Mouse (Mus musculus): Measurements from ENCODE around the gene Gm10563. TPM values are rescaled to one million over a fixed set of nuclear protein-coding genes. Genes with fewer than 3 reads are reported as not detected.

The Gm10563 gene
- total and polyA plus RNA-seq, 3 experiments, result not detected

GRCm38 (mm10) chr4:155568170-155568569, 77.0 kb downstream of the Gm10563 start:
- H3K79me2 ChIP-seq (replicated peaks; ENCODE audit: control insufficient read depth, insufficient read depth, low read length), result peaks cover 8% of the 10 kb centered on the region
- intact Hi-C loops (cut with DNase I), result loop anchor here (1.0 kb wide), 1 partner anchor 87 kb away; no protein-coding TSS in a partner anchor
- H3K27me3 ChIP-seq (ENCODE audit: control insufficient read depth, insufficient read depth, low read length), result no peaks in the 10 kb centered on the region
- peaks cover 3% of the 10 kb centered on the region for H3K36me3 ChIP-seq (ENCODE audit: control insufficient read depth, insufficient read depth, low read length)
- 27% methylated on average over 2 of the region's 2 CpGs for WGBS
- no peak for TF ChIP-seq EP300 (IDR thresholded peaks at IDR 0.05; ENCODE audit: insufficient read depth, low read depth, low read length)
- peak; percentile 90 for TF ChIP-seq CTCF (IDR thresholded peaks at IDR 0.05)
- H3K27ac ChIP-seq, result no peak overlapping the region
- peaks cover 19% of the 10 kb centered on the region for H3K4me1 ChIP-seq (ENCODE audit: control insufficient read depth, insufficient read depth, low read length)
- H3K9ac ChIP-seq (ENCODE audit: low read depth, low read length), result no peak overlapping the region
- no peak overlapping the region for H3K4me3 ChIP-seq
- no peak for DNase-seq

- peaks cover 5% of the 10 kb centered on the region; the same call in 1 of the 2 replicates for H3K79me2 ChIP-seq (replicated peaks; ENCODE audit: control insufficient read depth, insufficient read depth, low read length)
- no peak overlapping the region for H3K27ac ChIP-seq
- no peak overlapping the region for H3K9ac ChIP-seq (ENCODE audit: low read depth, low read length)
- WGBS, result 52% methylated on average over 8 of the region's 8 CpGs
- TF ChIP-seq EP300 (IDR thresholded peaks at IDR 0.05; ENCODE audit: insufficient read depth, low read depth, low read length) (no peak), POLR2A (IDR thresholded peaks at IDR 0.05; ENCODE audit: insufficient read depth, low read depth, low read length) (no peak), CTCF (IDR thresholded peaks at IDR 0.05) (no peak)
- intact Hi-C loops (cut with DNase I), result no loop called here
- H3K4me1 ChIP-seq (ENCODE audit: control insufficient read depth, insufficient read depth, low read length), result peaks cover 23% of the 10 kb centered on the region
- DNase-seq, result no peak
- no peaks in the 10 kb centered on the region for H3K27me3 ChIP-seq (ENCODE audit: control insufficient read depth, insufficient read depth, low read length)
- H3K4me3 ChIP-seq, result no peak overlapping the region
- H3K36me3 ChIP-seq (ENCODE audit: control insufficient read depth, insufficient read depth, low read length), result peaks cover 5% of the 10 kb centered on the region
Observed at GRCm38 (mm10) chr4:155566555-155566954, 78.7 kb downstream of the Gm10563 start.

Other genes starting within 250 kb of the Gm10563 start
- gene Gabrd, start 247.3 kb downstream of the Gm10563 start, total RNA-seq (2021), result not detected
- gene Gabrd, start 247.3 kb downstream of the Gm10563 start, polyA plus RNA-seq (2012; rRNA removed), result 0.06 and 0.32 TPM in 2 replicates
- under 1 TPM; 0.26 to 0.32 TPM for gene Cfap74, start 236.2 kb downstream of the Gm10563 start, total RNA-seq (2021)
- 0.67 and 0.78 TPM in 2 replicates for gene Cfap74, start 236.2 kb downstream of the Gm10563 start, polyA plus RNA-seq (2012; rRNA removed)
- 10 to 100 TPM in 1 of 2 experiments, 1 to 10 TPM in 1; 7.0 to 11.2 TPM for gene Tmem52, start 176.3 kb downstream of the Gm10563 start, total RNA-seq (2021)
- gene Tmem52, start 176.3 kb downstream of the Gm10563 start, polyA plus RNA-seq (2012; rRNA removed), result 2.1 and 4.8 TPM in 2 replicates
- gene Gnb1, start 154.0 kb downstream of the Gm10563 start, total RNA-seq (2021), result 100 to 1,000 TPM; 147 to 151 TPM
- gene Gnb1, start 154.0 kb downstream of the Gm10563 start, polyA plus RNA-seq (2012; rRNA removed), result 257 and 332 TPM in 2 replicates
- 10 to 100 TPM; 28.4 to 33.2 TPM for gene Nadk, start 83.0 kb downstream of the Gm10563 start, total RNA-seq (2021)
- 42.0 and 49.5 TPM in 2 replicates for gene Nadk, start 83.0 kb downstream of the Gm10563 start, polyA plus RNA-seq (2012; rRNA removed)
- 1 to 10 TPM; 6.3 to 8.2 TPM for gene Slc35e2, start 44.0 kb downstream of the Gm10563 start, total RNA-seq (2021)
- 4.1 and 7.2 TPM in 2 replicates for gene Slc35e2, start 44.0 kb downstream of the Gm10563 start, polyA plus RNA-seq (2012; rRNA removed)
- 10 to 100 TPM; 29.3 to 30.2 TPM for gene Cdk11b, start 20.6 kb downstream of the Gm10563 start, total RNA-seq (2021)
- 17.4 and 20.5 TPM in 2 replicates for gene Cdk11b, start 20.6 kb downstream of the Gm10563 start, polyA plus RNA-seq (2012; rRNA removed)
- gene Mmp23, start 8.0 kb upstream of the Gm10563 start, total RNA-seq (2021), result 1 to 10 TPM; 7.3 to 7.5 TPM
- 20.7 and 27.0 TPM in 2 replicates for gene Mmp23, start 8.0 kb upstream of the Gm10563 start, polyA plus RNA-seq (2012; rRNA removed)
- 10 to 100 TPM; 24.9 to 25.7 TPM for gene Mib2, start 23.8 kb upstream of the Gm10563 start, total RNA-seq (2021)
- gene Mib2, start 23.8 kb upstream of the Gm10563 start, polyA plus RNA-seq (2012; rRNA removed), result 35.8 and 38.2 TPM in 2 replicates
- gene Fndc10, start 48.9 kb upstream of the Gm10563 start, total RNA-seq (2021), result 1 to 10 TPM; 1.2 to 1.5 TPM
- gene Fndc10, start 48.9 kb upstream of the Gm10563 start, polyA plus RNA-seq (2012; rRNA removed), result 3.5 and 3.9 TPM in 2 replicates
- 10 to 100 TPM; 43.6 to 51.6 TPM for gene Ssu72, start 59.4 kb upstream of the Gm10563 start, total RNA-seq (2021)
- gene Ssu72, start 59.4 kb upstream of the Gm10563 start, polyA plus RNA-seq (2012; rRNA removed), result 51.7 and 60.9 TPM in 2 replicates
- gene Tmem240, start 89.4 kb upstream of the Gm10563 start, total RNA-seq (2021), result under 1 TPM; 0.26 to 0.32 TPM
- 0.33 and 0.59 TPM in 2 replicates for gene Tmem240, start 89.4 kb upstream of the Gm10563 start, polyA plus RNA-seq (2012; rRNA removed)
- 10 to 100 TPM; 42.3 to 47.7 TPM for gene Atad3a, start 115.7 kb upstream of the Gm10563 start, total RNA-seq (2021)
- gene Atad3a, start 115.7 kb upstream of the Gm10563 start, polyA plus RNA-seq (2012; rRNA removed), result 83.7 and 85.4 TPM in 2 replicates
- 1 to 10 TPM; 6.4 to 9.8 TPM for gene Vwa1, start 129.3 kb upstream of the Gm10563 start, total RNA-seq (2021)
- 14.4 and 21.7 TPM in 2 replicates for gene Vwa1, start 129.3 kb upstream of the Gm10563 start, polyA plus RNA-seq (2012; rRNA removed)
- gene Tmem88b, start 140.5 kb upstream of the Gm10563 start, total RNA-seq (2021), result 1 to 10 TPM in 1 of 2 experiments, under 1 TPM in 1; 0.84 to 1.1 TPM
- gene Tmem88b, start 140.5 kb upstream of the Gm10563 start, polyA plus RNA-seq (2012; rRNA removed), result 0.96 and 2.0 TPM in 2 replicates
- gene Ankrd65, start 145.0 kb upstream of the Gm10563 start, total RNA-seq (2021), result not detected
- 0.41 TPM in 1 of 2 replicates, not detected in the other for gene Ankrd65, start 145.0 kb upstream of the Gm10563 start, polyA plus RNA-seq (2012; rRNA removed)
- gene Mrpl20, start 157.5 kb upstream of the Gm10563 start, total RNA-seq (2021), result 10 to 100 TPM; 69.9 to 77.9 TPM
- 49.6 and 50.7 TPM in 2 replicates for gene Mrpl20, start 157.5 kb upstream of the Gm10563 start, polyA plus RNA-seq (2012; rRNA removed)
- gene Ccnl2, start 167.1 kb upstream of the Gm10563 start, total RNA-seq (2021), result 10 to 100 TPM; 26.6 to 27.4 TPM
- 46.0 and 69.4 TPM in 2 replicates for gene Ccnl2, start 167.1 kb upstream of the Gm10563 start, polyA plus RNA-seq (2012; rRNA removed)
- 100 to 1,000 TPM in 1 of 2 experiments, 10 to 100 TPM in 1; 99.2 to 117 TPM for gene Aurkaip1, start 185.9 kb upstream of the Gm10563 start, total RNA-seq (2021)
- gene Aurkaip1, start 185.9 kb upstream of the Gm10563 start, polyA plus RNA-seq (2012; rRNA removed), result 106 and 125 TPM in 2 replicates
- 10 to 100 TPM; 26.7 to 31.9 TPM for gene Mxra8, start 194.3 kb upstream of the Gm10563 start, total RNA-seq (2021)
- gene Mxra8, start 194.3 kb upstream of the Gm10563 start, polyA plus RNA-seq (2012; rRNA removed), result 84.7 and 118 TPM in 2 replicates
- gene Dvl1, start 202.0 kb upstream of the Gm10563 start, total RNA-seq (2021), result 10 to 100 TPM; 46.3 to 47.3 TPM
- 62.7 and 64.7 TPM in 2 replicates for gene Dvl1, start 202.0 kb upstream of the Gm10563 start, polyA plus RNA-seq (2012; rRNA removed)
- under 1 TPM; 0.13 to 0.16 TPM for gene Tas1r3, start 218.0 kb upstream of the Gm10563 start, total RNA-seq (2021)
- 0.32 and 0.35 TPM in 2 replicates for gene Tas1r3, start 218.0 kb upstream of the Gm10563 start, polyA plus RNA-seq (2012; rRNA removed)
- 1 to 10 TPM; 5.1 to 6.9 TPM for gene Cptp, start 224.0 kb upstream of the Gm10563 start, total RNA-seq (2021)
- 8.9 and 12.4 TPM in 2 replicates for gene Cptp, start 224.0 kb upstream of the Gm10563 start, polyA plus RNA-seq (2012; rRNA removed)
- 10 to 100 TPM; 15.3 to 17.4 TPM for gene Ints11, start 224.1 kb upstream of the Gm10563 start, total RNA-seq (2021)
- 15.8 and 23.2 TPM in 2 replicates for gene Ints11, start 224.1 kb upstream of the Gm10563 start, polyA plus RNA-seq (2012; rRNA removed)
- gene Pusl1, start 246.4 kb upstream of the Gm10563 start, total RNA-seq (2021), result 10 to 100 TPM in 1 of 2 experiments, 1 to 10 TPM in 1; 9.4 to 10.1 TPM
- gene Pusl1, start 246.4 kb upstream of the Gm10563 start, polyA plus RNA-seq (2012; rRNA removed), result 19.9 and 31.3 TPM in 2 replicates
- 10 to 100 TPM in 1 of 2 experiments, 1 to 10 TPM in 1; 9.7 to 11.3 TPM for gene Acap3, start 246.4 kb upstream of the Gm10563 start, total RNA-seq (2021)
- gene Acap3, start 246.4 kb upstream of the Gm10563 start, polyA plus RNA-seq (2012; rRNA removed), result 19.2 and 20.0 TPM in 2 replicates